Mouse (Mus musculus) embryonic facial prominence, embryonic 14.5 days (tissue): ENCODE measurements at regions not wholly inside any gene's neighbourhood (a gene's known extent, or its start where the extent isn't known, plus 50 kb on each side); places are given as distances from the start of the nearest gene placed in this dataset.
"Not testable (repeated sequence)": the region's sequence is repeated elsewhere in the genome, so short reads cannot be mapped to it uniquely, and the experiment has no call there.

Experiments
- ATAC-seq: fragments of 200-750 bp; cut with Nextera tagmentation; 2 replicates; pipeline ENCODE4 v1.8.0; 2017; ENCODE audit warnings: low read depth, moderate number of reproducible peaks, moderate TSS enrichment
- DNase-seq: peaks from one replicate; pipeline ENCODE4 v3.0.0-alpha.2; 2015; ENCODE audit warnings: low spot score
- H3K27ac ChIP-seq: fragments of 300-500 bp; sonication (generic); replicated peaks from 2 replicates; pipeline ENCODE4 v1.5.1; 2014; ENCODE audit warnings: low read depth, mild to moderate bottlenecking, low read length, moderate library complexity
- H3K27me3 ChIP-seq: fragments of 300-500 bp; sonication (generic); replicated peaks from 2 replicates; pipeline ENCODE4 v1.6.1; 2014; ENCODE audit warnings: low read length; ENCODE audit not compliant: control insufficient read depth, insufficient read depth
- H3K36me3 ChIP-seq: fragments of 300-500 bp; sonication (generic); 2 replicates; pipeline ENCODE4 v1.6.1; 2014; ENCODE audit warnings: low read length, mixed read lengths; ENCODE audit not compliant: control insufficient read depth, insufficient read depth
- H3K4me1 ChIP-seq: fragments of 300-500 bp; sonication (generic); 2 replicates; pipeline ENCODE4 v1.6.1; 2014; ENCODE audit warnings: antibody characterized with exemption, low read length; ENCODE audit not compliant: control insufficient read depth, insufficient read depth
- H3K4me2 ChIP-seq: fragments of 300-500 bp; sonication (generic); 2 replicates; pipeline ENCODE4 v1.6.1; 2014; ENCODE audit warnings: low read depth, mild to moderate bottlenecking, low read length, moderate library complexity, mixed read lengths
- H3K4me3 ChIP-seq: fragments of 300-500 bp; sonication (generic); 2 replicates; pipeline ENCODE4 v1.5.1; 2014; ENCODE audit warnings: low read depth, mild to moderate bottlenecking, low read length
- H3K9ac ChIP-seq: fragments of 300-500 bp; sonication (generic); 2 replicates; pipeline ENCODE4 v1.6.1; 2014; ENCODE audit warnings: low read depth, mild to moderate bottlenecking, low read length, moderate library complexity, mixed read lengths
- H3K9me3 ChIP-seq: fragments of 300-500 bp; sonication (generic); 2 replicates; pipeline ENCODE4 v1.6.1; 2016; ENCODE audit warnings: low read length; ENCODE audit not compliant: control insufficient read depth
- WGBS: fragments of 180-500 bp; shearing (Covaris S2); extraction: QIAGEN DNeasy Blood & Tissue Kit; methylation state at CpG from one replicate; pipeline ENCODE4 v1.1.7; 2014; 5-methylcytosine and 5-hydroxymethylcytosine counted together

GRCm38 (mm10) chr19:19807992-19808391, 582.8 kb downstream of the Anxa1 start:
- H3K27me3 ChIP-seq: no peaks in the 10 kb centered on the region
- DNase-seq: no peak
- 76% methylated on average over 1 of the region's 1 CpGs for WGBS

DNA sequence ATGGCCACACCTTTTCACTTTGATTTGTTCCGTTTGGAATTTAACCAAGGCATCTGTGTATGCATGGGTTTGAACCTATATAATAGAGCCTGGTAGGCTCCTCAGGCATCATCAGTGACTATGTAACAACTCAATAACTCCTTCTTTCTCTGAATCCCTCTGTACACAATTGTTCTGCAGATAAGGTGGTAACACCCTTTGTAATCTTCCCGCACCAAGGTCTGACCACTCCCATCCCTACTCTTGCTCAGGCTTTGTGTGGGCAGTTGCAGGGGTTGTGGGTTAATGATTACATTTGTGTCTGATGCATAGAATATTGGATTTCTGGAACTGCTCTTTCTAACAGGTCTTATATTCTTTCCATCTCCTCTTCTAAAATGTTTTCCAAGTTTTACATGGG, 596.9 kb downstream of the Anxa1 start:
- ATAC-seq (no peak), DNase-seq (no peak)
- H3K27ac ChIP-seq: no peak overlapping the region
- H3K4me2 ChIP-seq: no peak overlapping the region
- H3K4me1 ChIP-seq: no peaks in the 10 kb centered on the region
- no peaks in the 10 kb centered on the region for H3K36me3 ChIP-seq
- 84% methylated on average over 2 of the region's 2 CpGs for WGBS
- no peaks in the 10 kb centered on the region for H3K9me3 ChIP-seq
- no peaks in the 10 kb centered on the region for H3K27me3 ChIP-seq
- no peak overlapping the region for H3K9ac ChIP-seq
- no peak overlapping the region for H3K4me3 ChIP-seq

More at GRCm38 (mm10) chr19:19807992-19808391, 582.8 kb downstream of the Anxa1 start:
- Histone ChIP-seq H3K9ac (no peak overlapping the region), H3K4me3 (no peak overlapping the region), H3K27ac (no peak overlapping the region), H3K4me1 (no peaks in the 10 kb centered on the region), H3K9me3 (no peaks in the 10 kb centered on the region), H3K36me3 (no peaks in the 10 kb centered on the region), H3K4me2 (no peak overlapping the region)
- ATAC-seq: no peak

DNA sequence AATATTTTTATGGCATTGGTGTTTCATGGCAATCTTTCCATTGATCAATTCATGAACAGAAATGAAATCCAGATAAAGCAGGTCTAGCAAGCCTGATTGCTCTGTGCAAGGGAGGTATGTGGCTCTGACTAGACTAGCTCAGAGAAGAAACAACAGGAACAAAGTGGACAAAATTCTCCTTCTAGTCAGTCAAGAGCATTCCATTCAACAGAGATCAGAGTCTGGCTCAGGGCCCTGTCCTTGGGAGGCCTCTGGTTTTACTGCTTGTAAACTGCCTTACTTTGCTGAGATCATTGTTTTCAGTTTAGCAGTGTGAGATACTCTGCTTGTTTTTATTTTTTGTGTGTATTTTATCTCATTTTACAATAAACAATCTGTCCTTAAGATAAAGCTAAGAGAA, 607.2 kb downstream of the Anxa1 start:
- H3K9me3 ChIP-seq: no peaks in the 10 kb centered on the region
- H3K4me1 ChIP-seq: no peaks in the 10 kb centered on the region
- no peak overlapping the region for H3K9ac ChIP-seq
- DNase-seq: peak; percentile 65
- H3K4me3 ChIP-seq: no peak overlapping the region
- ATAC-seq: no peak
- H3K27me3 ChIP-seq: no peaks in the 10 kb centered on the region
- no peak overlapping the region for H3K27ac ChIP-seq
- H3K4me2 ChIP-seq: no peak overlapping the region
- H3K36me3 ChIP-seq: no peaks in the 10 kb centered on the region

- Histone ChIP-seq H3K27ac (no peak overlapping the region), H3K9ac (no peak overlapping the region), H3K36me3 (no peaks in the 10 kb centered on the region), H3K9me3 (no peaks in the 10 kb centered on the region), H3K4me1 (no peaks in the 10 kb centered on the region), H3K4me2 (no peak overlapping the region), H3K4me3 (no peak overlapping the region), H3K27me3 (no peaks in the 10 kb centered on the region)
- DNase-seq: no peak
- WGBS: 57% methylated on average over 4 of the region's 4 CpGs
- no peak for ATAC-seq
These were observed 612.9 kb downstream of the Anxa1 start for GRCm38 (mm10) chr19:19777891-19778290.

- H3K4me3 ChIP-seq: no peak overlapping the region
- H3K9me3 ChIP-seq: no peaks in the 10 kb centered on the region
- no peaks in the 10 kb centered on the region for H3K27me3 ChIP-seq
- no peak overlapping the region for H3K9ac ChIP-seq
- H3K27ac ChIP-seq: no peak overlapping the region
- ATAC-seq (no peak), DNase-seq (no peak)
- WGBS: 48% methylated on average over 1 of the region's 1 CpGs
- H3K4me2 ChIP-seq: no peak overlapping the region
- H3K4me1 ChIP-seq: no peaks in the 10 kb centered on the region
- no peaks in the 10 kb centered on the region for H3K36me3 ChIP-seq
These were observed 619.8 kb downstream of the Anxa1 start for GRCm38 (mm10) chr19:19770990-19771389.

- H3K4me3 ChIP-seq, H3K9ac ChIP-seq, H3K4me2 ChIP-seq, H3K27ac ChIP-seq, DNase-seq, H3K27me3 ChIP-seq, H3K4me1 ChIP-seq, H3K9me3 ChIP-seq, H3K36me3 ChIP-seq, ATAC-seq: not testable (repeated sequence)
- WGBS: 78% methylated on average over 3 of the region's 3 CpGs
These were observed 639.1 kb upstream of the Rorb start for GRCm38 (mm10) chr19:19750069-19750599.

DNA sequence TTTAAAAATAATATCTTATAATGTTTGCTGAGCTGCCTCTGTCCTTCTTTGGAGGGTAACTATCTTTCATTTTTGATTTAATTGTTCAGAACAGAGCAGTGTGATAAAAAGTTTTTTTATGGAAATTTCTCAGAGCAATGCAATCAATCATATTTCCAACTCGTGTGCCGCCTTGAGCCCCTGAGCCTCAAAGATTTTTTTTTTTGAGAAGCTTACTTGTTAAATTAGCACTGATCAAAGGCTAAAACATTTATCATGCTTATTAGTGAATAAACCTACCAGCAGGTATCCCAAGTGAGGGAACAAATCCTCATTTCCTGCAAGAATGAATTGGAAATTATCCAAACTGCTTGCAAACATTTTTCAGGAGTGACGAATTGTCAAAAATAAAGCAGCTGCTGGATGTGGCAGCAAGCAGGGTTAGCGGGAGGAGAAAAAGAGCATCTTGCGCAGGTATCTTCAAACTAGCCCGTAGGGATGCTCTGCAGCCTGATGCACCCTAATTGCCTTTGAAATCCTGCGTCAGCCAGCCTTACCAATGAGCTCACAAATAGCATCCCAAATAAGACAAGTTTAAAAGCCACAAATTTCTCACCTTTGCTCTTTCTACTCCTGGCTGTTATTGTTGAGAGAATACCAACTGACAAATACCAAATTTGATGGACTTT, 637.0 kb upstream of the Rorb start:
- Histone ChIP-seq H3K27ac (no peak overlapping the region), H3K9me3 (no peaks in the 10 kb centered on the region), H3K27me3 (no peaks in the 10 kb centered on the region), H3K4me1 (no peaks in the 10 kb centered on the region), H3K4me2 (no peak overlapping the region), H3K4me3 (no peak overlapping the region), H3K36me3 (no peaks in the 10 kb centered on the region), H3K9ac (no peak overlapping the region)
- DNase-seq: no peak
- 61% methylated on average over 7 of the region's 7 CpGs for WGBS
- no peak for ATAC-seq

DNA sequence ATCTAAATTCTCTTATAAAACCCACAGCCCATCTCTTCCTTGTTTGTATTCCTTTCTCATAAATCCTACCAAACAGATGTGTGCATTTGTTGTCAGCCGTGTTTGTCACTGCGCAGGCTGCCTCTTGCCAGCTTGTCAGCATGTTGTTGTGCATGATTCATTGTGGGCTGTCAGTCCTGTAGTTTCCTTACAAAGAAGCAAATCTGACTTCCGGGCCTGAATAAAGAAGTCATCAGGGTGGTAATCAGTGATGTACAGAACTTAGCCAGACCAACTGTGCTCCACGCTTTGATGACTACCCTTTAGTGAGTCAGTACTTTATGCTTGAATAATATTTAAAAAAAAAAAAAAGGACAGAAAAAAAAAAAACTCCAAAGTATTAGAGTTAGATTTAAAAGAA, 608.9 kb upstream of the Rorb start:
- WGBS: 72% methylated on average over 4 of the region's 4 CpGs
- Histone ChIP-seq H3K4me2 (no peak overlapping the region), H3K27me3 (no peaks in the 10 kb centered on the region), H3K4me3 (no peak overlapping the region), H3K9me3 (no peaks in the 10 kb centered on the region), H3K36me3 (no peaks in the 10 kb centered on the region), H3K4me1 (no peaks in the 10 kb centered on the region), H3K9ac (no peak overlapping the region), H3K27ac (no peak overlapping the region)
- DNase-seq (no peak), ATAC-seq (no peak)
